Mouse (Mus musculus): ENCODE measurements around the gene Cx3cr1.

The Cx3cr1 gene

GRCm38 (mm10) chr9:119852347-119853030, 217.2 kb downstream of the Cx3cr1 start:
- DNase-seq = no peak

All from liver (tissue).